Mouse (Mus musculus): ENCODE measurements around the gene Capns1. TPM values are rescaled to one million over a fixed set of nuclear protein-coding genes. Genes with fewer than 3 reads are reported as not detected.
"Not testable (repeated sequence)": the region's sequence is repeated elsewhere in the genome, so short reads cannot be mapped to it uniquely, and the experiment has no call there.

The Capns1 gene
- total RNA-seq, 2 experiments from 2014 or later: 314 to 330 TPM

DNA sequence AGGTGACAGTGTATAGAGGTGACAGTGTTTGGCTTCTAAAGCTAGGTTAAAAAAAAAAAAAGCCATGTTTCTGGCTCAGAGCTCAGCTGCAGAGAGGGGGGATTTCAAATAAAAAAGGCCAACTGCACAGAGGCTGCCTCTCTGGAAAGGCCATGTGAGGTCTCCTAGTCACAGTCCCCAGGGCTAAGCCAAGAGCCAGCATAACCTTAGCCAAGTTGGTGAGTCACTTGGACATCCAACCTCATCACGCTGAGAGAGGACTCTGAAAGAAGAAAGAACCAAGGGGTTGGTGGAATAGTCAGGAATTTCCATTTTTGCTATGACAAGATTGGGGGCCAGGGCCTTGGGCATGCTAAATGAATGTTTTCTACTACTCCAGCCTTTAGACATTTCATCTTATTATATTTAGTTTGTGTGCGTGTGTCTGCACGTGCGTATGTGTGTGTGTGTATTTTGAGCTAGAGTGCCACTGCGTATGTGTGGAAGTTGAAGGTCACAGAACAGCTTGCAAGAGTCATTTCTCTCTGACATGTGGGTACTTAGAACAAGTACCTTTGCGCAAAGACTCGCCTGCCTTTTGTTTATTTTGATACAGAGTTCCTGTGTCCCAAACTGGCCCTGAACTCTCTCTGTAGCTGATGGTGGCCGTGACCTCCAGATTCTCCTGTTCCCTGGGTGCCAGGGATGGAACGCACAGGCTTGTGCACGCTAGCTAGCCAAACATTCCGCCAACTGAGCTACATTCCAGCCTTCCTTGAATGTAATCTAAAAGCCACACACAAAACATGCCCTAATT is 4.5 kb upstream of the Capns1 start:
- DNase-seq: no peak

DNA sequence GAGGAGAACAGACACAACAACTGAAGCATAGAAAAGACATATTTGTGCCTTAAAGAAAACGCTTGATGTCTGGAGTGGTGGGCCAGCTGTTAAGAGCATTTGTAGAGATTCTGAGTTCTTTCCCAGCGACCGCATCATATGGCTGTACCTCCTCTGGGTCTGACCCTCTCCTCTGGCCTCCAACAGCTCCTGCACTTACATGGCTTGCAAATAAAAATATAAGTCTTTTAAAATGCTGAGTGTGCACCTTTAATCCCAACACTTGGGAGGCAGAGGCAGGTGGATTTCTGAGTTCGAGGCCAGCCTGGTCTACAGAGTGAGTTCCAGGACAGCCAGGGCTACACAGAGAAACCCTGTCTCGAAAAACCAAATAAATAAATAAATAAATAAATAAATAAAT is 2.0 kb upstream of the Capns1 start:
- DNase-seq: not testable (repeated sequence)

GRCm38 (mm10) chr7:30200200-30200599 is 1.6 kb upstream of the Capns1 start:
- DNase-seq: no peak

DNA sequence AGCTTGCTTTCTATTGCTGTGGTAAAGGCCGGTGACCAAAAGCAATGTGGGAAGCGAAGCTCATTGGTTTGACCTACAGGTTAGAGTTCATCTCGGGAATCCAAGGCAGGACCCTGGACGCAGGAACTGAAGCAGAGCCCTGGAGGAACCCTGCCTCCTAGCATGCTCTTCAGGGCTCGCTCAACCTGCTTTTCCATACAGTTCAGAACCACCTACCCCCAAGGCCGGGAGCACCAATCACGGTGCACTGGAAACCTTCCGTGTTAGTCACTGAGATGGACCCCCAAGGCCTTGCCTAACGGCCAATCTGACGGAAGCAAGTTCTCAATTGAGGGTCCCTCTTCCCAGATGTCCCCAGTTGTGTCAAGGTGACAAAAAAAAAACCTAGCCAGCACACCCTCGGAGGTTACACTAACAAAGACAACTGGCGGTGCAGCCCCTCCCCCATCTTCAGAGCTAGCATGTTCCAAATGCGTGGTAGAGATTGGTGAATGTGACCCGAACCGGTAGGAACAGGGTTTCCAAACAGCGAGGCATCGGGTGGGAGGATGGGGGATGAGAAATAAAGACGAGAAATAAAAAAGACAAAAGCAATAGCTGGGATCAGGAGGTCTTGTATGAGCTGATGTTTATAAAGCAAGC is 1.0 kb upstream of the Capns1 start:
- DNase-seq: no peak

DNA sequence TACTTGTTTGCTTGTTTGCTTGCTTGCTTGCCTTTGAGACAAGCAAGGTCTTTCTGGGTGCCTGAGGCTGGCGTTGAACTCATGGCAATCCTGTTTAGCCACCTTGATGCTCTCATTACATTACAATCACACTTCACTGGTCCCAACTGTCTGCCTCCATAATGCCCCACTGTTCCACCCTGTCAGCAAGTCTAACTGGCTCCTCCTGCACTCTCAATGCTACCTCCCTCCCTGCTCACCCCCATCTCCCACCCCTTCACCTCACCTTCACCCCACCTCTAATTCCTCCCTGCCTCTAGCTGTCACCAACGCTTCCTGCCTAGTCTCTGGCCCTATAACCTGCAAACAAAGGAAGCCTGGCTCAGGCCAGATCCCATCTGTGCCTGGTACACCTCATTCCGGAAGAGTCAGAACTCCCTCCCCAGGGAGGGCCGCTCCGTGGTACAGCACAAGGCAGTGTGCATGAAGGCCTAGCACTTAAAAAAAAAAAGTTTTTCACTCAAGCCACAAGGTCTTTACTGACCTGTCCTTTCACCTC is 950 bp downstream of the Capns1 start:
- DNase-seq: no peak

GRCm38 (mm10) chr7:30196171-30196570 is 2.4 kb downstream of the Capns1 start:
- no peak for DNase-seq

DNA sequence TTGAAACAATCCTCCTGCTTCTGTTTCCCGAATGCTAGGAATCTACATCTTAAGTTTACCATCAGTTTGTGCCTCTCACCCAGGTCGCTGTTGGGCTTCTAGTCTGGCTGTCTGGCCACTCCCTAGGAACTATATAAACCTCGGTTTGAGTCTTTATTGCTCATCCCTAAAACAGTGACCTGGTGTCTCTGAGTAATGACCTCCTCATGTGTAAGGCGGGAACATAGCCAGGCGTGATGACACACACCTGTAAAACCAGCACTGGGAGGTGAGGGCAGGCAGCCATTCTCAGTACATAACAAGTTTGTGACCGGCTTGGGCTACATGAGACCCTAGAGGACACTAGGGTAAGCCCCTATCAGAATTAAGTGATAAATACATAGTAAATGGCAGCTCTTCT is 3.1 kb downstream of the Capns1 start:
- no peak for DNase-seq

DNA sequence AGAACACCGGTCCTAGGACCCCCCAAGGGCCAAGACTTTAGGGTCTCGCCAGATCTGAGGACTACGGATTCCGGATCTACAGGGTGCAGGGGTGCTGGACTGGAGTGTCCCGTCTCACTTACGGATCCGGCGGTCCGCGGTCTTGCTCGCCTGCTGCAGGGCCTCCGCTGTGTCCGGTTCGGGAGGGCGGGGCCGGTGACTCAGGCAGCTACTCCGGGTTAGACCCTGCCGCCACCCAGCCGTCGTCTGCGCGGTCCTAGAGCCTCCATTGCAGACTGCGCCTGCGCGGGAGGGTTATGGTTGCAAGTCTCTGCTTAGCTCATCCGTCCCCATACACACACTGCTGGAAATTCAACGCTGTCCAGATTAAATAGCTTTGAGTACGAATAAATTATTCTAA is 3.7 kb downstream of the Capns1 start:
- peak; percentile 97 for DNase-seq

GRCm38 (mm10) chr7:30194101-30194831 is 4.3 kb downstream of the Capns1 start:
- peak; percentile 69 for DNase-seq

DNA sequence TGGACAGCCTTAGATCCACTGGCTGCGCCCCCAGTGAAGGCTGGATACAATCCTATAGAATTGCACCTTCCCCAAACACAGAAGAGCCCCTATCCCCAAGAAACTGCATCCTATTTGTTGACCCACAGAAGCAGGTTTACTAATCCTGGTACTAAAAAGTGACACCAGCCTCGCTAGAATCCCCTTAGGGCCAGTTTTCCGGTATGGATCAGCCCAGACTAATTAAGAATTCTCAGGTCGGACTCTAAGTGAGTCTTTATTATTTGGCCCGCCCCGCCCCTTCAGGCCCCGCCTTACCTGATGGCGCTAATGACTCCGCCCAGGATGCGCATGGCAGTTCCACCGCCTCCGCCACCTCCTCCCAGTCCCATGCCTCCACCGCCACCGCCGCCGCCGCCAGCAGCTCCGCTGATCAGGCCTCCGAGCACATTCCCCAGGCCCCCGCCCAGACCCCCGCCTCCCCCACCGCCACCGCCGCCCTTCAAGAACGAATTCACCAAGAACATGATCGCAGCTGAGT is 5.0 kb downstream of the Capns1 start:
- peak; percentile 61 for DNase-seq

DNA sequence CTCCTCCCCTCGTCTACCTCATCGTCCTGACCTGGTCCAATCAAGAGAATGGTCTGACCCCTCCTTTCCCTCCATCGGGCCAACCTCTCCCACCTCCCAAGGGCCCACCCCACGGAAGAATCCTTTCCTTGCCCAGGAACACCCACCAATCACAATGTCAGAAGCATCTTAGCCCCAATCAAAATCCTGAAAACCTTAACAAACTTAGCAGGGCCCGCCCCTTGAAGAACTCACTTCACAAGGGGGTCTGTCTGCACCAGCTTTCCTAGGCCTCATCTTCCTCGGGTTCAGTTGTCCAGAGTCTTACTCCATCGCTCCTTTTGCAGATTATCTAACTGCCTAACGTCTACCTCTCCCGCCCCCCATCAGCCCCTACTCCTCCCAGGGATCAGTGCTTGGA is 5.6 kb downstream of the Capns1 start:
- DNase-seq: no peak

- DNase-seq: no peak
Observed at GRCm38 (mm10) chr7:30192088-30192487, 6.5 kb downstream of the Capns1 start.

GRCm38 (mm10) chr7:30189116-30189491 is 9.5 kb downstream of the Capns1 start:
- DNase-seq: no peak

GRCm38 (mm10) chr7:30188344-30189115 is 10.1 kb downstream of the Capns1 start:
- DNase-seq: no peak

- no peak for DNase-seq
Observed at GRCm38 (mm10) chr7:30184641-30185348, 13.8 kb downstream of the Capns1 start.

- peak; percentile 83 for DNase-seq
Observed at GRCm38 (mm10) chr7:30183879-30184289, 14.7 kb downstream of the Capns1 start, which contains the start of gene Cox7a1. TSS of gene Cox7a1 (plus strand) at chr7:30184144.

GRCm38 (mm10) chr7:30183189-30183588 is 15.4 kb downstream of the Capns1 start:
- DNase-seq: not testable (repeated sequence)

GRCm38 (mm10) chr7:30181929-30182328 is 16.7 kb downstream of the Capns1 start:
- not testable (repeated sequence) for DNase-seq

DNA sequence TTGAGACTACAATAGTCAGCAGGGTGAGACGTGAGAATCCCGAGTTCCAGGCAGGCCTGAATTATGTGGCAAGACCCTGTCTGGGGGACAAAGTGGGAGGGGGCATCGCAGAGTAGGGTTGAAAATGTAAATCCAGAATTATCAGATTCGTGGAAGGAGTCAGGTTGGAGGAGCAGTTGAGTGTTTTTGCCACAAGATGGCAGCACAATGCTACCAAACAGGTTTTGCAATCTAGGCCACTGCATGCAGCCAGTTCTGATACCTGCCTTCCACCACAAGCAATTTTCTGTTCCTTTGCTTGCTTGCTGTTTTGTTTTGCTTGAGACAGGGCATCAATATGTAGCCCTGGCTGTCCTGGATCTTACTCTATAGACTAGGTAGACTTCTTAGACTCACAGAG is 17.3 kb downstream of the Capns1 start:
- peak; percentile 75 for DNase-seq

- no peak for DNase-seq
Observed at GRCm38 (mm10) chr7:30178256-30178655, 20.4 kb downstream of the Capns1 start.

- no peak for DNase-seq
Observed at GRCm38 (mm10) chr7:30176474-30176873, 22.1 kb downstream of the Capns1 start.

Measured in gastrocnemius, postnatal 10 days (tissue).